Mouse (Mus musculus) hindbrain, embryonic 16.5 days (tissue): ENCODE data around the gene Tyw1. TPM values are rescaled to one million over a fixed set of nuclear protein-coding genes. Genes with fewer than 3 reads are reported as not detected.

ENCODE experiments used
- ATAC-seq: fragments of 200-750 bp; cut with Nextera tagmentation; 2 replicates; pipeline ENCODE4 v1.8.0; 2017; ENCODE audit warnings: moderate TSS enrichment, moderate library complexity
- H3K27ac ChIP-seq: fragments of 300-500 bp; sonication (generic); 2 replicates; pipeline ENCODE4 v1.5.1; 2014; ENCODE audit warnings: low read depth, mild to moderate bottlenecking, control low read depth, low read length, moderate library complexity
- H3K27me3 ChIP-seq: fragments of 300-500 bp; sonication (generic); replicated peaks from 2 replicates; pipeline ENCODE4 v1.6.1; 2014; ENCODE audit warnings: low read length; ENCODE audit not compliant: control insufficient read depth, insufficient read depth
- H3K36me3 ChIP-seq: fragments of 300-500 bp; sonication (generic); 2 replicates; pipeline ENCODE4 v1.6.1; 2014; ENCODE audit warnings: mild to moderate bottlenecking, low read length, moderate library complexity, mixed read lengths; ENCODE audit not compliant: control insufficient read depth, insufficient read depth
- H3K4me1 ChIP-seq: fragments of 300-500 bp; sonication (generic); 2 replicates; pipeline ENCODE4 v1.6.1; 2014; ENCODE audit warnings: low read depth, low read length; ENCODE audit not compliant: control insufficient read depth, insufficient read depth
- H3K4me2 ChIP-seq: fragments of 300-500 bp; sonication (generic); 2 replicates; pipeline ENCODE4 v1.6.1; 2014; ENCODE audit warnings: mild to moderate bottlenecking, low read length, control low read depth, moderate library complexity
- H3K4me3 ChIP-seq: fragments of 300-500 bp; sonication (generic); 2 replicates; pipeline ENCODE4 v1.5.1; 2014; ENCODE audit warnings: mild to moderate bottlenecking, low read length, control low read depth, moderate library complexity
- H3K9ac ChIP-seq: fragments of 300-500 bp; sonication (generic); 2 replicates; pipeline ENCODE4 v1.6.1; 2014; ENCODE audit warnings: low read depth, mild to moderate bottlenecking, control low read depth, low read length, moderate library complexity
- H3K9me3 ChIP-seq: fragments of 300-500 bp; sonication (generic); 2 replicates; pipeline ENCODE4 v1.6.1; 2014; ENCODE audit warnings: mild to moderate bottlenecking, low read length, moderate library complexity; ENCODE audit not compliant: control insufficient read depth
- whole genome bisulfite sequencing: fragments of 180-500 bp; shearing (Covaris S2); extraction: QIAGEN DNeasy Blood & Tissue Kit; methylation state at CpG from one replicate; pipeline ENCODE4 v1.1.7; 2014; 5-methylcytosine and 5-hydroxymethylcytosine counted together
- polyA plus RNA-seq: library from polyadenylated mRNA; unstranded; fragments of >200 nt; fragmentation: Nextera tagmentation; extraction: Ambion mirVana; gene quantifications from 2 replicates; pipeline ENCODE4 v1.2.1, GENCODE M21; 2015

Tyw1 gene
- polyA plus RNA-seq, 1 experiment from 2014 or later = 22.0 TPM

GRCm38 (mm10) chr5:130319783-130320182 is 64.4 kb downstream of the Tyw1 start:
- no peak for ATAC-seq
- no peak overlapping the region for H3K9ac ChIP-seq
- no peak overlapping the region for H3K27ac ChIP-seq
- H3K36me3 ChIP-seq = no peaks in the 10 kb centered on the region
- H3K9me3 ChIP-seq = no peaks in the 10 kb centered on the region
- no peaks in the 10 kb centered on the region for H3K27me3 ChIP-seq
- WGBS = 95% methylated on average over 5 of the region's 5 CpGs
- no peaks in the 10 kb centered on the region for H3K4me1 ChIP-seq
- H3K4me2 ChIP-seq = no peak overlapping the region
- no peak overlapping the region for H3K4me3 ChIP-seq

GRCm38 (mm10) chr5:130320485-130320884 is 65.1 kb downstream of the Tyw1 start:
- Histone ChIP-seq H3K27me3 (no peaks in the 10 kb centered on the region), H3K27ac (no peak overlapping the region), H3K4me3 (no peak overlapping the region), H3K9ac (no peak overlapping the region), H3K9me3 (no peaks in the 10 kb centered on the region), H3K36me3 (no peaks in the 10 kb centered on the region; the same call in 1 of the 2 replicates), H3K4me1 (no peaks in the 10 kb centered on the region), H3K4me2 (no peak overlapping the region)
- ATAC-seq = peak; percentile 70
- WGBS = 68% methylated on average over 3 of the region's 3 CpGs

GRCm38 (mm10) chr5:130325486-130325885 is 70.1 kb downstream of the Tyw1 start:
- Histone ChIP-seq H3K36me3 (no peaks in the 10 kb centered on the region; the same call in 1 of the 2 replicates), H3K27me3 (no peaks in the 10 kb centered on the region), H3K9ac (no peak overlapping the region), H3K4me1 (no peaks in the 10 kb centered on the region), H3K27ac (no peak overlapping the region), H3K4me2 (no peak overlapping the region), H3K4me3 (no peak overlapping the region), H3K9me3 (no peaks in the 10 kb centered on the region)
- WGBS = 89% methylated on average over 8 of the region's 8 CpGs
- no peak for ATAC-seq

GRCm38 (mm10) chr5:130327615-130328263 is 72.3 kb downstream of the Tyw1 start:
- H3K9ac ChIP-seq = no peak overlapping the region
- no peaks in the 10 kb centered on the region; the same call in 1 of the 2 replicates for H3K36me3 ChIP-seq
- no peak overlapping the region for H3K27ac ChIP-seq
- no peak overlapping the region for H3K4me3 ChIP-seq
- H3K9me3 ChIP-seq = no peaks in the 10 kb centered on the region
- no peak for ATAC-seq
- no peaks in the 10 kb centered on the region for H3K27me3 ChIP-seq
- H3K4me1 ChIP-seq = peaks cover 3% of the 10 kb centered on the region; the same call in 1 of the 2 replicates
- no peak overlapping the region for H3K4me2 ChIP-seq
- WGBS = 71% methylated on average over 6 of the region's 6 CpGs

GRCm38 (mm10) chr5:130328366-130328765 is 72.9 kb downstream of the Tyw1 start:
- Histone ChIP-seq H3K4me1 (peaks cover 3% of the 10 kb centered on the region; the same call in 1 of the 2 replicates), H3K36me3 (no peaks in the 10 kb centered on the region; the same call in 1 of the 2 replicates), H3K9ac (no peak overlapping the region), H3K27ac (no peak overlapping the region), H3K4me2 (no peak overlapping the region), H3K4me3 (no peak overlapping the region), H3K9me3 (no peaks in the 10 kb centered on the region), H3K27me3 (no peaks in the 10 kb centered on the region)
- WGBS = 78% methylated on average over 9 of the region's 9 CpGs
- no peak for ATAC-seq

- Histone ChIP-seq H3K4me2 (no peak overlapping the region), H3K27me3 (no peaks in the 10 kb centered on the region), H3K27ac (no peak overlapping the region), H3K9me3 (no peaks in the 10 kb centered on the region), H3K4me1 (peaks cover 5% of the 10 kb centered on the region; the same call in 1 of the 2 replicates), H3K36me3 (no peaks in the 10 kb centered on the region; the same call in 1 of the 2 replicates), H3K9ac (no peak overlapping the region), H3K4me3 (no peak overlapping the region)
- 84% methylated on average over 2 of the region's 2 CpGs for WGBS
- ATAC-seq = no peak
Measured at GRCm38 (mm10) chr5:130329889-130330288, 74.5 kb downstream of the Tyw1 start.

GRCm38 (mm10) chr5:130330801-130331200 is 75.4 kb downstream of the Tyw1 start:
- 69% methylated on average over 4 of the region's 4 CpGs for WGBS
- H3K27me3 ChIP-seq = no peaks in the 10 kb centered on the region
- H3K9ac ChIP-seq = no peak overlapping the region
- H3K36me3 ChIP-seq = peaks cover 7% of the 10 kb centered on the region
- H3K9me3 ChIP-seq = no peaks in the 10 kb centered on the region; the same call in 1 of the 2 replicates
- no peak overlapping the region for H3K4me2 ChIP-seq
- no peak for ATAC-seq
- H3K4me3 ChIP-seq = no peak overlapping the region
- H3K4me1 ChIP-seq = peaks cover 5% of the 10 kb centered on the region; the same call in 1 of the 2 replicates
- H3K27ac ChIP-seq = no peak overlapping the region

GRCm38 (mm10) chr5:130331206-130331605 is 75.8 kb downstream of the Tyw1 start:
- H3K27ac ChIP-seq = no peak overlapping the region
- peaks cover 7% of the 10 kb centered on the region for H3K36me3 ChIP-seq
- H3K4me2 ChIP-seq = no peak overlapping the region
- H3K27me3 ChIP-seq = no peaks in the 10 kb centered on the region
- H3K4me3 ChIP-seq = no peak overlapping the region
- no peak for ATAC-seq
- no peak overlapping the region for H3K9ac ChIP-seq
- H3K4me1 ChIP-seq = peaks cover 5% of the 10 kb centered on the region; the same call in 1 of the 2 replicates
- WGBS = 45% methylated on average over 4 of the region's 4 CpGs
- no peaks in the 10 kb centered on the region; the same call in 1 of the 2 replicates for H3K9me3 ChIP-seq

GRCm38 (mm10) chr5:130333566-130333965 is 78.1 kb downstream of the Tyw1 start:
- Histone ChIP-seq H3K36me3 (peaks cover 11% of the 10 kb centered on the region), H3K4me1 (peaks cover 5% of the 10 kb centered on the region; the same call in 1 of the 2 replicates), H3K4me2 (no peak overlapping the region), H3K27me3 (no peaks in the 10 kb centered on the region), H3K4me3 (no peak overlapping the region), H3K9me3 (no peaks in the 10 kb centered on the region; the same call in 1 of the 2 replicates), H3K27ac (peak overlapping the region; percentile 35; the same call in 1 of the 2 replicates), H3K9ac (no peak overlapping the region)
- peak; percentile 76 for ATAC-seq
- 71% methylated on average over 7 of the region's 7 CpGs for WGBS
